Mouse (Mus musculus): ENCODE data around the gene Ikzf2. TPM values are rescaled to one million over a fixed set of nuclear protein-coding genes. Genes with fewer than 3 reads are reported as not detected.

The Ikzf2 gene
- polyA plus RNA-seq, 1 experiment from 2014 or later: 4.8 TPM

GRCm38 (mm10) chr1:69655368-69655767 is 31.7 kb downstream of the Ikzf2 start:
- no peaks in the 10 kb centered on the region for H3K9me3 ChIP-seq (ENCODE audit: control insufficient read depth, low read length)
- no peaks in the 10 kb centered on the region for H3K27me3 ChIP-seq (ENCODE audit: control insufficient read depth, insufficient read depth, low read length)
- H3K9ac ChIP-seq (replicated peaks; ENCODE audit: low read depth, low read length): no peak overlapping the region
- H3K4me2 ChIP-seq (ENCODE audit: low read depth, low read length): no peak overlapping the region
- 95% methylated on average over 5 of the region's 5 CpGs for WGBS
- ATAC-seq (ENCODE audit: low read depth): no peak
- H3K4me1 ChIP-seq (ENCODE audit: control insufficient read depth, insufficient read depth, low read length): no peaks in the 10 kb centered on the region
- no peak overlapping the region for H3K27ac ChIP-seq (ENCODE audit: low read depth, low read length)
- H3K4me3 ChIP-seq (ENCODE audit: low read depth, low read length): no peak overlapping the region
- H3K36me3 ChIP-seq (ENCODE audit: control insufficient read depth, insufficient read depth, low read length): no peaks in the 10 kb centered on the region

- Histone ChIP-seq H3K4me1 (ENCODE audit: control insufficient read depth, insufficient read depth, low read length) (no peaks in the 10 kb centered on the region), H3K27ac (ENCODE audit: low read depth, low read length) (no peak overlapping the region)
- ATAC-seq (ENCODE audit: low read depth): no peak
Measured at GRCm38 (mm10) chr1:69654955-69655354, 32.1 kb downstream of the Ikzf2 start.

GRCm38 (mm10) chr1:69653419-69653818 is 33.6 kb downstream of the Ikzf2 start:
- Histone ChIP-seq H3K27ac (ENCODE audit: low read depth, low read length) (no peak overlapping the region), H3K4me2 (ENCODE audit: low read depth, low read length) (no peak overlapping the region), H3K4me3 (ENCODE audit: low read depth, low read length) (no peak overlapping the region), H3K36me3 (ENCODE audit: control insufficient read depth, insufficient read depth, low read length) (no peaks in the 10 kb centered on the region), H3K27me3 (ENCODE audit: control insufficient read depth, insufficient read depth, low read length) (no peaks in the 10 kb centered on the region), H3K4me1 (ENCODE audit: control insufficient read depth, insufficient read depth, low read length) (no peaks in the 10 kb centered on the region), H3K9me3 (ENCODE audit: control insufficient read depth, low read length) (no peaks in the 10 kb centered on the region), H3K9ac (replicated peaks; ENCODE audit: low read depth, low read length) (no peak overlapping the region)
- 94% methylated on average over 2 of the region's 2 CpGs for WGBS
- ATAC-seq (ENCODE audit: low read depth): no peak

More at GRCm38 (mm10) chr1:69654955-69655354, 32.1 kb downstream of the Ikzf2 start:
- H3K4me2 ChIP-seq (ENCODE audit: low read depth, low read length): no peak overlapping the region
- no peak overlapping the region for H3K4me3 ChIP-seq (ENCODE audit: low read depth, low read length)
- H3K9ac ChIP-seq (replicated peaks; ENCODE audit: low read depth, low read length): no peak overlapping the region
- H3K36me3 ChIP-seq (ENCODE audit: control insufficient read depth, insufficient read depth, low read length): no peaks in the 10 kb centered on the region
- no peaks in the 10 kb centered on the region for H3K27me3 ChIP-seq (ENCODE audit: control insufficient read depth, insufficient read depth, low read length)
- 94% methylated on average over 1 of the region's 1 CpGs for WGBS
- H3K9me3 ChIP-seq (ENCODE audit: control insufficient read depth, low read length): no peaks in the 10 kb centered on the region

GRCm38 (mm10) chr1:69643138-69643537 is 43.9 kb downstream of the Ikzf2 start:
- H3K27ac ChIP-seq (ENCODE audit: low read depth, low read length): no peak overlapping the region
- 84% methylated on average over 4 of the region's 4 CpGs for WGBS
- no peaks in the 10 kb centered on the region for H3K4me1 ChIP-seq (ENCODE audit: control insufficient read depth, insufficient read depth, low read length)
- no peak for ATAC-seq (ENCODE audit: low read depth)
- H3K4me2 ChIP-seq (ENCODE audit: low read depth, low read length): no peak overlapping the region
- no peak overlapping the region for H3K4me3 ChIP-seq (ENCODE audit: low read depth, low read length)
- no peak overlapping the region for H3K9ac ChIP-seq (replicated peaks; ENCODE audit: low read depth, low read length)
- no peaks in the 10 kb centered on the region for H3K27me3 ChIP-seq (ENCODE audit: control insufficient read depth, insufficient read depth, low read length)
- no peaks in the 10 kb centered on the region for H3K9me3 ChIP-seq (ENCODE audit: control insufficient read depth, low read length)
- H3K36me3 ChIP-seq (ENCODE audit: control insufficient read depth, insufficient read depth, low read length): no peaks in the 10 kb centered on the region

- Histone ChIP-seq H3K9me3 (ENCODE audit: control insufficient read depth, low read length) (no peaks in the 10 kb centered on the region), H3K4me1 (ENCODE audit: control insufficient read depth, insufficient read depth, low read length) (no peaks in the 10 kb centered on the region), H3K4me3 (ENCODE audit: low read depth, low read length) (no peak overlapping the region), H3K36me3 (ENCODE audit: control insufficient read depth, insufficient read depth, low read length) (no peaks in the 10 kb centered on the region), H3K9ac (replicated peaks; ENCODE audit: low read depth, low read length) (no peak overlapping the region), H3K27me3 (ENCODE audit: control insufficient read depth, insufficient read depth, low read length) (no peaks in the 10 kb centered on the region), H3K27ac (ENCODE audit: low read depth, low read length) (no peak overlapping the region), H3K4me2 (ENCODE audit: low read depth, low read length) (no peak overlapping the region)
- 92% methylated on average over 6 of the region's 6 CpGs for WGBS
- no peak for ATAC-seq (ENCODE audit: low read depth)
Measured at GRCm38 (mm10) chr1:69641986-69642385, 45.1 kb downstream of the Ikzf2 start.

- Histone ChIP-seq H3K4me3 (ENCODE audit: low read depth, low read length) (no peak overlapping the region), H3K9ac (replicated peaks; ENCODE audit: low read depth, low read length) (no peak overlapping the region), H3K36me3 (ENCODE audit: control insufficient read depth, insufficient read depth, low read length) (no peaks in the 10 kb centered on the region), H3K4me2 (ENCODE audit: low read depth, low read length) (no peak overlapping the region), H3K27me3 (ENCODE audit: control insufficient read depth, insufficient read depth, low read length) (no peaks in the 10 kb centered on the region), H3K4me1 (ENCODE audit: control insufficient read depth, insufficient read depth, low read length) (no peaks in the 10 kb centered on the region), H3K9me3 (ENCODE audit: control insufficient read depth, low read length) (no peaks in the 10 kb centered on the region), H3K27ac (ENCODE audit: low read depth, low read length) (no peak overlapping the region)
- no peak for ATAC-seq (ENCODE audit: low read depth)
- WGBS: 90% methylated on average over 8 of the region's 8 CpGs
Measured at GRCm38 (mm10) chr1:69638321-69638720, 48.7 kb downstream of the Ikzf2 start.

- H3K9ac ChIP-seq (replicated peaks; ENCODE audit: low read depth, low read length): no peak overlapping the region
- H3K9me3 ChIP-seq (ENCODE audit: control insufficient read depth, low read length): no peaks in the 10 kb centered on the region
- no peaks in the 10 kb centered on the region for H3K36me3 ChIP-seq (ENCODE audit: control insufficient read depth, insufficient read depth, low read length)
- no peak for ATAC-seq (ENCODE audit: low read depth)
- H3K27me3 ChIP-seq (ENCODE audit: control insufficient read depth, insufficient read depth, low read length): no peaks in the 10 kb centered on the region
- H3K4me2 ChIP-seq (ENCODE audit: low read depth, low read length): no peak overlapping the region
- no peak overlapping the region for H3K4me3 ChIP-seq (ENCODE audit: low read depth, low read length)
- no peaks in the 10 kb centered on the region for H3K4me1 ChIP-seq (ENCODE audit: control insufficient read depth, insufficient read depth, low read length)
- H3K27ac ChIP-seq (ENCODE audit: low read depth, low read length): no peak overlapping the region
- WGBS: 82% methylated on average over 3 of the region's 3 CpGs
Measured at GRCm38 (mm10) chr1:69637907-69638306, 49.1 kb downstream of the Ikzf2 start.

- 95% methylated on average over 2 of the region's 2 CpGs for WGBS
- Histone ChIP-seq H3K9ac (replicated peaks; ENCODE audit: low read depth, low read length) (no peak overlapping the region), H3K36me3 (ENCODE audit: control insufficient read depth, insufficient read depth, low read length) (no peaks in the 10 kb centered on the region), H3K4me2 (ENCODE audit: low read depth, low read length) (no peak overlapping the region), H3K27me3 (ENCODE audit: control insufficient read depth, insufficient read depth, low read length) (no peaks in the 10 kb centered on the region), H3K27ac (ENCODE audit: low read depth, low read length) (no peak overlapping the region), H3K4me3 (ENCODE audit: low read depth, low read length) (no peak overlapping the region), H3K4me1 (ENCODE audit: control insufficient read depth, insufficient read depth, low read length) (no peaks in the 10 kb centered on the region), H3K9me3 (ENCODE audit: control insufficient read depth, low read length) (no peaks in the 10 kb centered on the region)
- no peak for ATAC-seq (ENCODE audit: low read depth)
Measured at GRCm38 (mm10) chr1:69634259-69634658, 52.8 kb downstream of the Ikzf2 start.

GRCm38 (mm10) chr1:69630508-69630907 is 56.5 kb downstream of the Ikzf2 start:
- no peaks in the 10 kb centered on the region for H3K36me3 ChIP-seq (ENCODE audit: control insufficient read depth, insufficient read depth, low read length)
- no peak for ATAC-seq (ENCODE audit: low read depth)
- WGBS: 93% methylated on average over 6 of the region's 6 CpGs
- no peak overlapping the region for H3K4me3 ChIP-seq (ENCODE audit: low read depth, low read length)
- no peak overlapping the region for H3K4me2 ChIP-seq (ENCODE audit: low read depth, low read length)
- H3K27me3 ChIP-seq (ENCODE audit: control insufficient read depth, insufficient read depth, low read length): no peaks in the 10 kb centered on the region
- no peaks in the 10 kb centered on the region for H3K9me3 ChIP-seq (ENCODE audit: control insufficient read depth, low read length)
- no peaks in the 10 kb centered on the region for H3K4me1 ChIP-seq (ENCODE audit: control insufficient read depth, insufficient read depth, low read length)
- no peak overlapping the region for H3K9ac ChIP-seq (replicated peaks; ENCODE audit: low read depth, low read length)
- H3K27ac ChIP-seq (ENCODE audit: low read depth, low read length): no peak overlapping the region

GRCm38 (mm10) chr1:69629513-69629912 is 57.5 kb downstream of the Ikzf2 start:
- Histone ChIP-seq H3K36me3 (ENCODE audit: control insufficient read depth, insufficient read depth, low read length) (no peaks in the 10 kb centered on the region), H3K27me3 (ENCODE audit: control insufficient read depth, insufficient read depth, low read length) (no peaks in the 10 kb centered on the region), H3K9ac (replicated peaks; ENCODE audit: low read depth, low read length) (no peak overlapping the region), H3K4me1 (ENCODE audit: control insufficient read depth, insufficient read depth, low read length) (no peaks in the 10 kb centered on the region), H3K4me3 (ENCODE audit: low read depth, low read length) (no peak overlapping the region), H3K27ac (ENCODE audit: low read depth, low read length) (no peak overlapping the region), H3K9me3 (ENCODE audit: control insufficient read depth, low read length) (no peaks in the 10 kb centered on the region), H3K4me2 (ENCODE audit: low read depth, low read length) (no peak overlapping the region)
- no peak for ATAC-seq (ENCODE audit: low read depth)
- 83% methylated on average over 8 of the region's 8 CpGs for WGBS

Measured in neural tube, embryonic 14.5 days (tissue).